Mouse (Mus musculus) left cerebral cortex, adult 8-10 months (tissue): Measurements from ENCODE around the gene Gm5447. TPM values are rescaled to one million over a fixed set of nuclear protein-coding genes. Genes with fewer than 3 reads are reported as not detected.
A peak's percentile ranks its signal among the peaks of the same experiment; 100 is the strongest.

Source experiments
- DNase-seq, 2 experiments: peaks; one replicate each; pipeline ENCODE4 v3.0.0; 2022; ENCODE audit warnings: low spot score in 2 of 2
- total RNA-seq, 4 experiments: library from RNA; stranded (reverse); gene quantifications; 2 replicates each; pipeline ENCODE4 v1.2.4; 2022

The Gm5447 gene
- not detected for total RNA-seq

DNA sequence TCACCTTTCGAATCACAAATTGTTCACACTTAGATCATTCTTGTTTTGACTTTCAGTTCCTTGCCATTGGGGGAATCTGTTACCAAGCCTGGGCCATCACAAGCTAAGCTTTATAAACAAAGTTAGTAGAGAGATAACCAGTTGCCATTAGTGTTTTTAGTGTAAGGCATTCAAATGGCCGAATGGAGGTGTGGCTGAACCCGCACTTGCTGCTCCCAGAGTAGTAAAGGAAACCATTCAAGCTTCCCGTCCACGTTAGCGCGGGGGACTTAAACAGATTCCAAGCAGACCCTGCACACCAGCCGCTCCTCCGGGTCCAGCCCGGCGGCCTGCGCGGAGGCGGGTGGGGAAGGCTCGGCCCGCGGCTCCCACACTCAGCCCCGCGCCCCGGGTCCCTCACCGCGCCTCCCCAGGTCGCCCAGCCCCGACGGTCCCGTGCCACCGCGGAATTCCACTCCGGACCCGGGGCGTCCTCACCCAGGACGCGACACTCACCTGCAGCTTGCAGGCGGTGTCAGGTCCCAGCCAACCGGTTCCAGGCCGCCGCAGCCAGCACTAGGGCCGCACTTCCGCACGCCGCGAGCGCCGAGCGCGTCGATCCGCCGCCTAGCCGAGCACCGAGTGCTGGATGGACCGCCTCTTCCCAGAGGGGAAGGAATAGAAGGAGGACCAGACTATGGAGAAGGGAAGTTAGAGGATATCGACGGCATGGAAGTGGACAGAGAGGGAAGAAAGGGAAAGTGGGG is at the start of gene Gm5447, which contains the start of gene Exoc2:
Gene Gm5447 (plus strand): TSS at position 704 of the 746 bp plus-strand sequence.
Gene Exoc2 (minus strand): TSS at position 593 of the 746 bp plus-strand sequence.
- DNase-seq: peak; percentile 68 to 71

- no peak for DNase-seq
Measured at GRCm38 (mm10) chr13:30924269-30924668, 49.7 kb upstream of the Gm5447 start.

DNA sequence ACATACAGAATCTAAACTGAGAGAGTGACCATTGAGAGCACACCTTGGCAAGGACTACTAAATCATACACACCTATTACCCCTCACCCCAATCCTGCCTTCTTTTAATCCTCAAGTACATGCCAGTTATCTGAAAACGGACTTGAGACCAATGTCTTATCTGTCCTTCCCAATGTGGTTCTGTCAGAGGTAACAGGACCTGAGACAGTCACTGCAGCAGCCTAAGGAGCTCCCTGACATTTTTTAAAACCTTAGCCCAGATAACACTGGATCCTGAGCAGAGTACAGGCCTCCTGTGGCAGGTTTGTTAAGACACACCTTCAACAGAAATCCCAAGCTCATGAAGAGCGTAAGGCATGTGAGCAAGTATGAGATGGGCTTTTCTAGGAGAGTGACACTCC is 44.9 kb upstream of the Gm5447 start:
- DNase-seq: no peak

- DNase-seq: no peak
Measured at GRCm38 (mm10) chr13:30931613-30932012, 42.4 kb upstream of the Gm5447 start.

- DNase-seq: no peak
Measured at GRCm38 (mm10) chr13:30932972-30933371, 41.0 kb upstream of the Gm5447 start.

- DNase-seq: no peak
Measured at GRCm38 (mm10) chr13:30945788-30946187, 28.2 kb upstream of the Gm5447 start.

- DNase-seq: no peak
Measured at GRCm38 (mm10) chr13:30947129-30947528, 26.9 kb upstream of the Gm5447 start.

GRCm38 (mm10) chr13:30947540-30947939 is 26.5 kb upstream of the Gm5447 start, which contains the start of gene Hus1b:
Gene Hus1b (minus strand): TSS chr13:30947759.
- no peak for DNase-seq

GRCm38 (mm10) chr13:30949181-30949580 is 24.8 kb upstream of the Gm5447 start:
- no peak for DNase-seq

DNA sequence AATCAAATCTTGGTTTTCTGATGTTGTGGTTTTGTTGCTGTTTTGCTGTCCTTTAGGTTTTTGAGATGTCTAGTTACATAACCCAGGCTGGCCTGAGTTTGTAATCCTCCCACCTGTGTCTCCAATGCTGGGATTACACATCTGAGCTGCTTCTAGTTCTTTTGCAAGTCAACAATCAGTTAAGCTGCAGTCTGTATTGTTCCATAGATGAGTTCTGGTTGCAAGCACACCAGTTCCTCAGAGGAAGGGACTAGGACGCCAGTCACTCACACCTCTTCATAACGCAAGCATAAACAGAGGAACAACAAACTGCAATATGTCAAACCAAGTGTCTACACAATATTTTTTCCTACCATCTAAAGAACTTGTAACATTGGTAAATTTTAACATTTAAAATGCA is 22.0 kb upstream of the Gm5447 start:
- DNase-seq: peak in 1 of 2 experiments; percentile 3

DNA sequence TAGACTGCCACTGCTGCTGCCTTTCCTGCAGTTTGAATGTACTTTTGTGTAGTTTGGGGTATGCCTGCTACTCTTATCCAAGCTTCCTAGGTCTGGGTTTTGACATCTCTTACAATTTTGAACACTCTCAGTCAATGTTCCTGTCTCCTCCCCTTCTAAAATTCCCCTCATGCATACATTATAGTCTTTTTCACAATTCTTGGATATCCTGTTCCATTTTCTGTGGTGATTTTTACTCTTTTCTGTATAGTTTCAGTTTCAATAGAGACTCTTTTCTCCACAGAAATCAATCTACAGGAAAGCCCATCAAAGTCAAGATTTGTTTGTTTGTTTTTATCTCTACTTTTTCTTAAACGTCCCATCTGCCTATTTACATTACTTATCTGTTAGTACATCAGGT is 20.4 kb upstream of the Gm5447 start:
- DNase-seq: peak in 1 of 2 experiments; percentile 1

DNA sequence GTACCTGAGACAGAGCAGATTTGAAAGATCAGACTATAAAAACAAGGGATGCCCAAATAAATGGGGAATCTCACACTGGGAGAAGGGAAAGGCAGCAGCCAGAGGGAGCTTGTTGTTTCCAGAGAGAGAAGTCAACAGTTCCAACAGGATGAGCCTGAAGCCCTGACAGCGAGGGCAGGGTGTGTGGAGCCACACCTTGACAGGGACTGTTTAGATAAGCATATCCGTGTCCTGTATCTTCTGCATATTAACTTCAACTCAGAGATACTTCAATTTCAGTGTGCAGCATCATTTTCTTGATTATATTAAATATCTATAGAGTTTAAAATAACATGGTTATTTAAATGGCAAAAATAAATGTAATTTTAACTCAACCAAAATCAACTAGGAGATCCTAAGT is 13.3 kb upstream of the Gm5447 start:
- DNase-seq: peak in 1 of 2 experiments; percentile 0

- DNase-seq: peak in 1 of 2 experiments; percentile 2
Measured at GRCm38 (mm10) chr13:30961932-30962331, 12.1 kb upstream of the Gm5447 start.

- no peak for DNase-seq
Measured at GRCm38 (mm10) chr13:30966507-30966911, 7.5 kb upstream of the Gm5447 start.

- no peak for DNase-seq
Measured at GRCm38 (mm10) chr13:30968311-30968710, 5.7 kb upstream of the Gm5447 start.

GRCm38 (mm10) chr13:30971047-30971446 is 3.0 kb upstream of the Gm5447 start:
- DNase-seq: no peak

- no peak for DNase-seq
Measured at GRCm38 (mm10) chr13:30972102-30972501, 1.9 kb upstream of the Gm5447 start.

DNA sequence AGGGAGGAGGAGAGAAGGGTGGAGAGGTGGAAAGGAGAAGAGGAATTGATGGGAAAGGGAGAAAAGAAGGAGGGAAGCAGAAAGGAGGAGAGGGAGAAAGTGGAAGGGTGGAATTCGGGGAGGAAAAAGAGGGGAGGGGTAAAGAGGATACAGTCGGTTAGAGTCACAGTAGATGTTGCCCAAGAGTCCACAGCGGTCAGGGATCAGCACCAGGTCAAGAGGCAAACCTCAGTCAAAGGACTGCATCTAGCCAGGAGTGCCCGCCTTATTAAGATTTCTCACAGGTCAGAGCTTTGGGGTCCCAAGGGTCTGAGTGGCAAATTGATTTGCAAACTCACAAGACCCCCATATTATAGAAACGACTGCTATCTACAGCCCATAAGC is 235 bp downstream of the Gm5447 start:
- DNase-seq: no peak

DNA sequence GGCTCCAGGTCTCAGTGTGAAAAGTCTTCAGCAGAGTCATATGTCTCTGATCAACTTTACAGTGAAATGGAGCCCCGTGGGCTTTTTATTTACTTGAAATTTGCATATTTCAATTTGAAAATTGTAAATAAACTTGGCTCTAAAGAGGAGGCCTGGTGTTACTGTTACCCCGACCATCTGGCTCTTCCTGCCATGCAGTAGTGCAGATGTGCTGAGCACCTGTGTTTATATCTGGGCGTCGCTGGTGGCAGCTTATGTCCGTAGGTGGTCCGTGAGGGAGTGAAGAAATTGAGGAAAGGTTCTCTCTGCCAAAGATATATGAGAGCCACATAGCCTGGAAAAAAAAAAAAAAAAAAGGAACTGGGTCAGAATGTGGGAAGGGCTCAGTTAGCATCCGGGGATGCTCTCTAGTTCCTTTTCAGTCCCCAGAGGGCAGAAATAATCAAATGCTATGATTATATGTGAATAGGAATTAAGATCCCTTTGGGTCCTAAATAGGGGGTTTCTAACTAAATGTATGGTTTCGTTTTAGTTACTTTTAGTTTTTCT is 2.6 kb downstream of the Gm5447 start:
- no peak for DNase-seq

DNA sequence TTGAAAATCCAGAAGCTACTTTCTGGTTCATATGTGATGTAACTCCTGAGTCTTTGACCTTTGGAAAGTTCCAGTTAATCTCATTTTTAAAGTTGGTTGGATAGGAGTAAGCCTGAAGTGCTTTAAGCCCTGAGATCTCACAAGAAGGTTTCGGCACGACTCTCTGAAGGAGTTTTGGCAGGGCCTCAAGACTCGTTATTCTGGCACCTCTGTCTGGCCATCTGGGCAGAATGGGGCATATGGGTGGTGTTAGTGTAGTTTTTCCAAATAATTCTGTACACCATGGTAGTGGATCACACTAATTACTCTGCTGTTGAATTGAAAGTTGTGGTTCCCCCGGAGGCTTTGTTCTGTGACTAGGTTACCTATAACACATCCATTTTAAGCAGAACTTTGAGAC is 4.2 kb downstream of the Gm5447 start:
- DNase-seq: peak in 1 of 2 experiments; percentile 43

GRCm38 (mm10) chr13:30981666-30982065 is 7.7 kb downstream of the Gm5447 start:
- DNase-seq: no peak

DNA sequence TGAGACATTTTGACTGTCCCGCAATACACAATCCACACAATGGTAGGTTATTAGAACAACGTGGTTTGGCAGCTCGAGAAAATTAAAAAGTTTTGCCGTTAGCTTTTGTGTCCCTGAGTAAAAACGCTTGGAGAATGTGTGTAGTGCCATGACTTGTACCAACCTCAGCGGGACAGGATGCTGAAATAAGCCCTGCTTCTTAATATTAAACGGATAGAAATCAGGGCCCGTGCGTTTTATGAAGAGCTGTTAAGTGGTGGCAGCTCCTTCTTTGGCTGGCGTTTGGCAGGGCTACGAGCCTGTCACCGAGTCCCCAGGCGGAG is 11.2 kb downstream of the Gm5447 start:
- DNase-seq: no peak
